Mouse (Mus musculus): ENCODE results near the gene Egfl7.

GRCm38 (mm10) chr2:26594934-26595724, 15.3 kb downstream of the Egfl7 start:
- TF ChIP-seq CTCF (IDR thresholded peaks at IDR 0.05; ENCODE audit: low read depth) (no peak), EP300 (IDR thresholded peaks at IDR 0.05; ENCODE audit: low read depth) (no peak)
